Mouse (Mus musculus) heart, postnatal 14 days (tissue): ENCODE results near the gene 5430427O19Rik. TPM values are rescaled to one million over a fixed set of nuclear protein-coding genes. Genes with fewer than 3 reads are reported as not detected.

Source experiments
- total RNA-seq, 2 experiments: library from RNA; stranded (reverse); gene quantifications; 2 replicates each; pipeline ENCODE4 v1.2.3; 2021

Gene 5430427O19Rik
- total RNA-seq, 2 experiments from 2014 or later = 0.05 to 0.10 TPM

Other genes with a start within 250 kb of the 5430427O19Rik start
- gene Gk, start 93.5 kb upstream of the 5430427O19Rik start, total RNA-seq = 10 to 100 TPM; 24.9 to 34.1 TPM
- not detected for gene Samt3, start 173.8 kb downstream of the 5430427O19Rik start, total RNA-seq